Mouse (Mus musculus): ENCODE measurements at regions not wholly inside any gene's neighbourhood (a gene's known extent, or its start where the extent isn't known, plus 50 kb on each side); places are given as distances from the start of the nearest gene placed in this dataset.

GRCm38 (mm10) chr6:101550501-101551268, 173.0 kb upstream of the Pdzrn3 start:
- TF ChIP-seq CTCF (IDR thresholded peaks at IDR 0.05; ENCODE audit: low read depth) (no peak), EP300 (optimal IDR thresholded peaks at IDR 0.05) (no peak)
